Mouse (Mus musculus): ENCODE data around the gene Mrpl33. TPM values are rescaled to one million over a fixed set of nuclear protein-coding genes. Genes with fewer than 3 reads are reported as not detected.
"Not testable (repeated sequence)": the region's sequence is repeated elsewhere in the genome, so short reads cannot be mapped to it uniquely, and the experiment has no call there.

Gene Mrpl33
- polyA plus RNA-seq, 1 experiment from 2014 or later: 323 TPM

DNA sequence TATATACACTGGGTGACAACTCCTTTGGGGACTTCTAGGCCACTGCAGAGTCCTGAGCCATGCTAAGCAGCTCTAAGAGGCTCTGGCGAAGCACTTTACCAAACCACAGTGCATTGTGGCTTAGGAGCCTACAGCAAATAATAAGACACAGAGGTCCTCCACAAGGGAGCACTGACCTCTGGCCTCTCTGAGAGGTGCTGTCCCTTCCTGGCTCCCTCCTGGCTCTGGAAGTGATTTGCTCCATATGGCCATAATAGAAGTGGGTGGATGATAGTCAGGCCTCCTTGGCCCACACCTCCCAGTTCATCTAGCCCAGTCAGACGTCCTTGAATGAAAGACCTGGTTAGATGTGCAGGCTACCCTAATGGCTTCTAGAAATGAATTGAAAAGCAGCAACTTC is 8.7 kb upstream of the Mrpl33 start:
- H3K27me3 ChIP-seq (ENCODE audit: control insufficient read depth, insufficient read depth, low read length): no peaks in the 10 kb centered on the region
- no peak overlapping the region for H3K9ac ChIP-seq (ENCODE audit: low read depth, low read length)
- H3K27ac ChIP-seq (ENCODE audit: low read depth, low read length): no peak overlapping the region
- no peaks in the 10 kb centered on the region for H3K9me3 ChIP-seq (replicated peaks; ENCODE audit: control insufficient read depth, low read length)
- WGBS (ENCODE audit: insufficient replicate concordance): 70% methylated on average over 2 of the region's 2 CpGs
- H3K4me1 ChIP-seq (ENCODE audit: control insufficient read depth, insufficient read depth, low read length): no peaks in the 10 kb centered on the region; the same call in 1 of the 2 replicates
- no peaks in the 10 kb centered on the region for H3K36me3 ChIP-seq (ENCODE audit: control insufficient read depth, insufficient read depth, low read length)
- H3K4me3 ChIP-seq (ENCODE audit: low read depth, low read length): no peak overlapping the region
- H3K4me2 ChIP-seq: no peak overlapping the region
- no peak for ATAC-seq (replicated peaks; ENCODE audit: insufficient number of reproducible peaks, low FRiP score, low TSS enrichment)

DNA sequence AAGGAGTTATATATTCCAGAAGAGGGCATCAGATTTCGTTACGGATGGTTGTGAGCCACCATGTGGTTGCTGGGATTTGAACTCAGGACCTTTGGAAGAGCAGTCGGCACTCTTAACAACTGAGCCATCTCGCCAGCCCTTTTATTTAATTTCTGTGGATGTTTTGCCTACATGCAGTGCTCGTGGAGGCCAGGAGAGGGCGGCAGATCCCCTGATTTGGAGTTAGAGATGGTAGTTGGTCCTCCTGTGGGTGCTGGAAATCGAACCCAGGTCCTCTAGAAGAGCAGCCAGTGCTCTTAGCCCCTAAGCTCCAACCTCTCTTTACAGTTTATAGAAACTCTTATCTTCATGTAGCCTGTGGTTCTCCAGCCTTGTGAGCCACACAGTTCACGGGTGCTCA is 8.1 kb upstream of the Mrpl33 start:
- H3K4me3 ChIP-seq (ENCODE audit: low read depth, low read length); H3K27me3 ChIP-seq (ENCODE audit: control insufficient read depth, insufficient read depth, low read length); H3K27ac ChIP-seq (ENCODE audit: low read depth, low read length); H3K36me3 ChIP-seq (ENCODE audit: control insufficient read depth, insufficient read depth, low read length); H3K4me2 ChIP-seq; H3K9me3 ChIP-seq (replicated peaks; ENCODE audit: control insufficient read depth, low read length); ATAC-seq (replicated peaks; ENCODE audit: insufficient number of reproducible peaks, low FRiP score, low TSS enrichment); H3K4me1 ChIP-seq (ENCODE audit: control insufficient read depth, insufficient read depth, low read length); H3K9ac ChIP-seq (ENCODE audit: low read depth, low read length): not testable (repeated sequence)
- WGBS (ENCODE audit: insufficient replicate concordance): 76% methylated on average over 8 of the region's 8 CpGs

DNA sequence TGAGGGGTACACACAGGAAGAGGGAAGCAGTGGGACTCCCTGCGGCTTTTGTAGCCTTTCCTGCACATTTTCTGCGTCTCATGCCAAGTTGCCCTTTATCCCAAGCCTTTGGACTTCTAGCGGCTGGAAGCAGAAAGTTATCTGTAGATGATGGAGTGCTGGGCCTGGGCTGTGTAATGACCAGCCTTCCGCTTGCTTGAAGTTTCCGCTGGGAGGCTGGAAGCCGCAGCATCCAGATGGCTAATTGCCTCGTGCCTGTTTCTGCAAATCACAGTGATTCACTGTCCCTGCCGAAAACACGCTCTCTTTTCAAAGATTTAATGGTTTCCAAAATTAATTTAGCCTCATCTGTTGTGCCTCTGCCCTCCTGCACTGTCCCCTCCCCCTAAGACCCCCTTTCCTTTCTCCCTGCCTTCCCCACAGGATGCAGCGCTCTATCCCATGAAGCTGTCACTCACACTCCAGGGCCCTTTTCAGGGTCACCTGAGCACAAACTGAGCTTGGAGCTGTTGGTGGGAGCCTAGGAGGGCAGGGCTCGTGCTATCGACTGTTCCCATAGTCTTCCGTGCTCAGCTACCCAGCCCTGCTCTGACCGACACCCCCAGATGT is 6.9 kb upstream of the Mrpl33 start:
- H3K4me1 ChIP-seq (ENCODE audit: control insufficient read depth, insufficient read depth, low read length): no peaks in the 10 kb centered on the region; the same call in 1 of the 2 replicates
- no peaks in the 10 kb centered on the region for H3K9me3 ChIP-seq (replicated peaks; ENCODE audit: control insufficient read depth, low read length)
- ATAC-seq (replicated peaks; ENCODE audit: insufficient number of reproducible peaks, low FRiP score, low TSS enrichment): no peak
- H3K27ac ChIP-seq (ENCODE audit: low read depth, low read length): no peak overlapping the region
- no peak overlapping the region for H3K4me3 ChIP-seq (ENCODE audit: low read depth, low read length)
- no peak overlapping the region for H3K9ac ChIP-seq (ENCODE audit: low read depth, low read length)
- 77% methylated on average over 14 of the region's 14 CpGs for WGBS (ENCODE audit: insufficient replicate concordance)
- H3K4me2 ChIP-seq: no peak overlapping the region
- no peaks in the 10 kb centered on the region for H3K27me3 ChIP-seq (ENCODE audit: control insufficient read depth, insufficient read depth, low read length)
- no peaks in the 10 kb centered on the region for H3K36me3 ChIP-seq (ENCODE audit: control insufficient read depth, insufficient read depth, low read length)

DNA sequence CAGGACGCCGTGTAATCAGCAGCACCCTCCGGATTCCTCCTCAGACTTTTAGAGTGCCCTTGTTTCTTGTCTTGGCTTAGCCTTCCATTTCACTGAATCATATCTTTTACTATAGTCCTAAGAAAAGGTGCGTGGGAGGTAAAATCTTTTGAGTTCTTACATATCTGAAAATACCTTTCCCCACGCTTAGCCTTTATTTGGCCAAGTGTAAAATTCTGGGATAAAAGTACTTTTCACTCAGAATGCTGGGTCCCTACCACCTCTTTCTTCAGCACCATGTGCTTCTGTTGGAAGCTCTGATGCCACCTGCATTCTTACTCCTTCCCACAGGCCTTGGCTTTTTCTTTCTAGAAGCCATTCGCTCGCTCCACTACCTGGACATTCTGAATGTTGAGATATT is 5.6 kb upstream of the Mrpl33 start:
- no peaks in the 10 kb centered on the region for H3K9me3 ChIP-seq (replicated peaks; ENCODE audit: control insufficient read depth, low read length)
- no peaks in the 10 kb centered on the region; the same call in 1 of the 2 replicates for H3K4me1 ChIP-seq (ENCODE audit: control insufficient read depth, insufficient read depth, low read length)
- WGBS (ENCODE audit: insufficient replicate concordance): 89% methylated on average over 7 of the region's 7 CpGs
- H3K4me2 ChIP-seq: no peak overlapping the region
- H3K9ac ChIP-seq (ENCODE audit: low read depth, low read length): no peak overlapping the region
- no peak overlapping the region for H3K4me3 ChIP-seq (ENCODE audit: low read depth, low read length)
- no peaks in the 10 kb centered on the region for H3K27me3 ChIP-seq (ENCODE audit: control insufficient read depth, insufficient read depth, low read length)
- ATAC-seq (replicated peaks; ENCODE audit: insufficient number of reproducible peaks, low FRiP score, low TSS enrichment): no peak
- H3K27ac ChIP-seq (ENCODE audit: low read depth, low read length): no peak overlapping the region
- H3K36me3 ChIP-seq (ENCODE audit: control insufficient read depth, insufficient read depth, low read length): no peaks in the 10 kb centered on the region

DNA sequence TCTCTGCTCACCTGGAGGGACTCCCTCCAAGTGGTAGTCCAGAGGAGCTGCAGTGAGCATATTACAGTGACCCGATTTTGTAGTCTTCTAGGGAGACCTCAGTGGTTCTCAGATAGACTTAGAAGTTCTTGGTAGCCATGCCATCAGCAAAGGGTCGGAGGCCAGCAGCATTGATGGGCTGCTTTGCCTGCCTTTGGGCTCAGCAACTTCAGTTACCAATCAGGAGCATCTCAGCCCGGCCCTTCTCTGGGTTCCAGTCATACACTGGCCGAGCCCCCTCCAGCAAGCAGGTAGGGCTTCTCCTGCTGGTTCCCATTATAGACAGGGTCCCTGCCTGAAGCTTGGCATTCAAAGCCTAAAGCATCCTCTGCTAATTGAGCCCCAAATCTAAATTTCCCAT is 867 bp upstream of the Mrpl33 start:
- Histone ChIP-seq H3K27ac (ENCODE audit: low read depth, low read length) (no peak overlapping the region), H3K36me3 (ENCODE audit: control insufficient read depth, insufficient read depth, low read length) (no peaks in the 10 kb centered on the region), H3K27me3 (ENCODE audit: control insufficient read depth, insufficient read depth, low read length) (no peaks in the 10 kb centered on the region), H3K9ac (ENCODE audit: low read depth, low read length) (no peak overlapping the region), H3K4me2 (peak overlapping the region; percentile 88; the same call in 1 of the 2 replicates), H3K4me1 (ENCODE audit: control insufficient read depth, insufficient read depth, low read length) (0 out of 2 replicates have a peak, but pooled peaks cover 4% of the 10 kb centered on the region), H3K4me3 (ENCODE audit: low read depth, low read length) (no peak overlapping the region; the same call in 1 of the 2 replicates), H3K9me3 (replicated peaks; ENCODE audit: control insufficient read depth, low read length) (no peaks in the 10 kb centered on the region)
- ATAC-seq (replicated peaks; ENCODE audit: insufficient number of reproducible peaks, low FRiP score, low TSS enrichment): no peak
- WGBS (ENCODE audit: insufficient replicate concordance): 53% methylated on average over 4 of the region's 4 CpGs

DNA sequence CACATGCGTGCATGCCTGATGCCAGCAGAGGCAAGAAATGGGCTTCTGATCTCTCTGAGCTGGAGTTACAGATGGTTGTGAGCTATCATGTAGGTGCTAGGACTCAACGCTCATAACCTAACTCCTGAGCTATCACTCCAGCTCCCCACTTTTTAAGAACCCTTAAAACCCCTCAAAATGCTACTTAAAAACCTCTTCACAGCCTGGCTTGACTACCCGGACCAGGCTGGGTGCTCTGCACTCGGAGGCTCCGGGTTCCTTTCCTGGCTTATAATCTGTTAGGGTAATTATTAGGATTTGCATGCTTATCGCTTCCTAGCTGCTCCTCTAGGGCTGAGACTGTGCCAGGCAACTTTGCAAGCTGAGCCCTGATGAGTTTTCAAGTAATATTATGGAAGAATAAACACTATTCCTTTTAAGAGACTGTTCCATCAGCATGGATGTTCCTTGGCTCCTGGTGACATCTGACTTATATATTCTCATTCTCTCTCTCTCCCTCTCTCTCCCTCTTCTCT is 752 bp downstream of the Mrpl33 start:
- ATAC-seq (replicated peaks; ENCODE audit: insufficient number of reproducible peaks, low FRiP score, low TSS enrichment): no peak
- no peaks in the 10 kb centered on the region for H3K27me3 ChIP-seq (ENCODE audit: control insufficient read depth, insufficient read depth, low read length)
- peak overlapping the region; percentile 52; the same call in 1 of the 2 replicates for H3K4me3 ChIP-seq (ENCODE audit: low read depth, low read length)
- H3K9me3 ChIP-seq (replicated peaks; ENCODE audit: control insufficient read depth, low read length): no peaks in the 10 kb centered on the region
- H3K4me1 ChIP-seq (ENCODE audit: control insufficient read depth, insufficient read depth, low read length): 0 out of 2 replicates have a peak, but pooled peaks cover 4% of the 10 kb centered on the region
- H3K4me2 ChIP-seq: peak overlapping the region; percentile 88
- H3K9ac ChIP-seq (ENCODE audit: low read depth, low read length): no peak overlapping the region
- H3K36me3 ChIP-seq (ENCODE audit: control insufficient read depth, insufficient read depth, low read length): no peaks in the 10 kb centered on the region
- no peak overlapping the region for H3K27ac ChIP-seq (ENCODE audit: low read depth, low read length)
- WGBS (ENCODE audit: insufficient replicate concordance): 64% methylated on average over 6 of the region's 6 CpGs

DNA sequence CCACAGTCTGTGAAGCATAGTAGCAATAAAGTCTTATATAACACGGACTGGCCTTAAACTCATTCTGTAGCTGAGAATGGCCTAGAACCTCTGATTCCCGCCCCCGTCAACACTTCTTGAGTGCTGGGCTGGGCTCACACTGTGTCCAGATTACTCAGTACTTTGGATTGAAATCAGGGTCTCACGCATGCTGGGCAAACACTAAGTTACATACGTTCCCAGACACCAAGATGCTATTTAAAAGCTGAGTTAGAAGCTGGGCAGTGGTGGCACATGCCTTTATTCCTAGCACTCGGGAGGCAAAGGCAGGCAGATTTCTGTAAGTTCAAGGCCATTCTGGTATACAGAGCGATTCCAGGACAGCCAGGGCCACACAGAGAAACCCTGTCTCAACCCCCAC is 1.4 kb downstream of the Mrpl33 start:
- Histone ChIP-seq H3K36me3 (ENCODE audit: control insufficient read depth, insufficient read depth, low read length) (no peaks in the 10 kb centered on the region), H3K4me2 (no peak overlapping the region), H3K4me3 (ENCODE audit: low read depth, low read length) (no peak overlapping the region), H3K27me3 (ENCODE audit: control insufficient read depth, insufficient read depth, low read length) (no peaks in the 10 kb centered on the region), H3K4me1 (ENCODE audit: control insufficient read depth, insufficient read depth, low read length) (0 out of 2 replicates have a peak, but pooled peaks cover 4% of the 10 kb centered on the region), H3K9ac (ENCODE audit: low read depth, low read length) (no peak overlapping the region), H3K27ac (ENCODE audit: low read depth, low read length) (no peak overlapping the region), H3K9me3 (replicated peaks; ENCODE audit: control insufficient read depth, low read length) (no peaks in the 10 kb centered on the region)
- ATAC-seq (replicated peaks; ENCODE audit: insufficient number of reproducible peaks, low FRiP score, low TSS enrichment): no peak
- WGBS (ENCODE audit: insufficient replicate concordance): 74% methylated on average over 7 of the region's 7 CpGs

DNA sequence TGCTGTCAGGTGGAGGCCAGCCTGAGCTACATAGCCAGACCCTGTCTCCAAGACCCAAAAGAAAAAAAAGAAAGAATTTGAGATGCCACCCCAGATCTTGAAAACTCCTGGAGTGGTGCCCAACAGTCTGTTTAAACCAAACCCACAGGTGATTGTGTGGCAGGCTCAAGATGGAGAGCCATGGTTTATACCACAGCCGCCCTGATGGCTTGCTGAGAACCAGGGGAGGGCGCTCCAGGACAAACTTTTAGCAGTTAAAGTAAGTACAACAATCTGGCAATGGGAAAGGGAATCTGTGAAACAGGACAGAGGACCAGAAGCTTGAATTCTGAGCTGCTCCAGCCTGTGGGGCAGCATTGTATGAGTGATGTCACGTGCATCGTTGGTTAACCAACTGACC is 1.8 kb downstream of the Mrpl33 start:
- Histone ChIP-seq H3K9ac (ENCODE audit: low read depth, low read length) (no peak overlapping the region), H3K27ac (ENCODE audit: low read depth, low read length) (no peak overlapping the region), H3K36me3 (ENCODE audit: control insufficient read depth, insufficient read depth, low read length) (no peaks in the 10 kb centered on the region), H3K4me2 (no peak overlapping the region), H3K9me3 (replicated peaks; ENCODE audit: control insufficient read depth, low read length) (no peaks in the 10 kb centered on the region), H3K27me3 (ENCODE audit: control insufficient read depth, insufficient read depth, low read length) (no peaks in the 10 kb centered on the region), H3K4me1 (ENCODE audit: control insufficient read depth, insufficient read depth, low read length) (0 out of 2 replicates have a peak, but pooled peaks cover 4% of the 10 kb centered on the region), H3K4me3 (ENCODE audit: low read depth, low read length) (no peak overlapping the region)
- ATAC-seq (replicated peaks; ENCODE audit: insufficient number of reproducible peaks, low FRiP score, low TSS enrichment): no peak
- WGBS (ENCODE audit: insufficient replicate concordance): 58% methylated on average over 4 of the region's 4 CpGs

DNA sequence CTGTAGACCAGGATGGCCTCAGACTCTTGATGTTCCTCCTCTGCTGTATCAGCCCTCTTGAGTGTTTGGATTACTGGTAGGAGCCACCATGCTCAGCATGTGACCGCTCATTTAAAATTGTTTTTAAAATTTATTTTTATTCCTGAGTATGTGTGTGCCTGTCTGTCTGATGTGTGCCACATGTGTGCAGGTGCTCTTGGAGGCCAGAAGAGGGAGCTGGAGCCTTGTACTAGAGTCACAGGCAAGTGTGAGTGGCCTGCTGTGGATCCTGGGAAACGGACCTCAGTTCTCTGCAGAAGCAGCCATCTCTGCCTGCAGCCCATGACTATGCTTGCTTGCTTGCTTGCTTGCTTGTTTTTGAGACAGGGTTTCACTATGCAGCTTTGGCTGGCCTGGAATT is 2.4 kb downstream of the Mrpl33 start:
- no peak for ATAC-seq (replicated peaks; ENCODE audit: insufficient number of reproducible peaks, low FRiP score, low TSS enrichment)

More for the DNA sequence above, 2.4 kb downstream of the Mrpl33 start:
- H3K4me2 ChIP-seq: no peak overlapping the region
- 90% methylated on average over 2 of the region's 2 CpGs for WGBS (ENCODE audit: insufficient replicate concordance)
- H3K36me3 ChIP-seq (ENCODE audit: control insufficient read depth, insufficient read depth, low read length): no peaks in the 10 kb centered on the region
- no peak overlapping the region for H3K9ac ChIP-seq (ENCODE audit: low read depth, low read length)
- 0 out of 2 replicates have a peak, but pooled peaks cover 4% of the 10 kb centered on the region for H3K4me1 ChIP-seq (ENCODE audit: control insufficient read depth, insufficient read depth, low read length)
- H3K9me3 ChIP-seq (replicated peaks; ENCODE audit: control insufficient read depth, low read length): no peaks in the 10 kb centered on the region
- H3K27ac ChIP-seq (ENCODE audit: low read depth, low read length): no peak overlapping the region
- no peak overlapping the region for H3K4me3 ChIP-seq (ENCODE audit: low read depth, low read length)
- H3K27me3 ChIP-seq (ENCODE audit: control insufficient read depth, insufficient read depth, low read length): no peaks in the 10 kb centered on the region
